Mouse (Mus musculus) heart, embryonic 16.5 days (tissue): ENCODE results near the gene Smim11. TPM values are rescaled to one million over a fixed set of nuclear protein-coding genes. Genes with fewer than 3 reads are reported as not detected.

Source experiments
- ATAC-seq: fragments of 200-750 bp; cut with Nextera tagmentation; replicated peaks from 2 replicates; pipeline ENCODE4 v1.8.0; 2017; ENCODE audit warnings: moderate number of reproducible peaks; ENCODE audit not compliant: insufficient read depth, low FRiP score; ENCODE audit errors: extremely low read depth
- H3K27ac ChIP-seq: fragments of 300-500 bp; sonication (generic); 2 replicates; pipeline ENCODE4 v1.5.1; 2014; ENCODE audit warnings: mild to moderate bottlenecking, low read length, control low read depth, moderate library complexity
- H3K27me3 ChIP-seq: fragments of 300-500 bp; sonication (generic); 2 replicates; pipeline ENCODE4 v1.6.1; 2014; ENCODE audit warnings: low read length, mixed read lengths; ENCODE audit not compliant: control insufficient read depth, insufficient read depth
- H3K36me3 ChIP-seq: fragments of 300-500 bp; sonication (generic); 2 replicates; pipeline ENCODE4 v1.6.1; 2014; ENCODE audit not compliant: control insufficient read depth, insufficient read depth
- H3K4me1 ChIP-seq: fragments of 300-500 bp; sonication (generic); 2 replicates; pipeline ENCODE4 v1.6.1; 2014; ENCODE audit warnings: low read length, mixed read lengths; ENCODE audit not compliant: control insufficient read depth, insufficient read depth
- H3K4me2 ChIP-seq: fragments of 300-500 bp; sonication (generic); 2 replicates; pipeline ENCODE4 v1.6.1; 2014; ENCODE audit warnings: low read depth, mild to moderate bottlenecking, control low read depth, low read length
- H3K4me3 ChIP-seq: fragments of 300-500 bp; sonication (generic); 2 replicates; pipeline ENCODE4 v1.5.1; 2014; ENCODE audit warnings: mild to moderate bottlenecking, control low read depth, low read length
- H3K9ac ChIP-seq: fragments of 300-500 bp; sonication (generic); 2 replicates; pipeline ENCODE4 v1.6.1; 2014; ENCODE audit warnings: low read length, control low read depth
- H3K9me3 ChIP-seq: fragments of 300-500 bp; sonication (generic); replicated peaks from 2 replicates; pipeline ENCODE4 v1.6.1; 2016; ENCODE audit warnings: low read length; ENCODE audit not compliant: control insufficient read depth
- WGBS: fragments of 180-500 bp; shearing (Covaris S2); extraction: QIAGEN DNeasy Blood & Tissue Kit; methylation state at CpG from one replicate; pipeline ENCODE4 v1.1.7; 2014; 5-methylcytosine and 5-hydroxymethylcytosine counted together
- polyA plus RNA-seq: library from polyadenylated mRNA; unstranded; fragments of >200 nt; fragmentation: Nextera tagmentation; extraction: Ambion mirVana; gene quantifications from 2 replicates; pipeline ENCODE4 v1.2.1, GENCODE M21; 2015

The Smim11 gene
- polyA plus RNA-seq: 120 and 124 TPM in 2 replicates

DNA sequence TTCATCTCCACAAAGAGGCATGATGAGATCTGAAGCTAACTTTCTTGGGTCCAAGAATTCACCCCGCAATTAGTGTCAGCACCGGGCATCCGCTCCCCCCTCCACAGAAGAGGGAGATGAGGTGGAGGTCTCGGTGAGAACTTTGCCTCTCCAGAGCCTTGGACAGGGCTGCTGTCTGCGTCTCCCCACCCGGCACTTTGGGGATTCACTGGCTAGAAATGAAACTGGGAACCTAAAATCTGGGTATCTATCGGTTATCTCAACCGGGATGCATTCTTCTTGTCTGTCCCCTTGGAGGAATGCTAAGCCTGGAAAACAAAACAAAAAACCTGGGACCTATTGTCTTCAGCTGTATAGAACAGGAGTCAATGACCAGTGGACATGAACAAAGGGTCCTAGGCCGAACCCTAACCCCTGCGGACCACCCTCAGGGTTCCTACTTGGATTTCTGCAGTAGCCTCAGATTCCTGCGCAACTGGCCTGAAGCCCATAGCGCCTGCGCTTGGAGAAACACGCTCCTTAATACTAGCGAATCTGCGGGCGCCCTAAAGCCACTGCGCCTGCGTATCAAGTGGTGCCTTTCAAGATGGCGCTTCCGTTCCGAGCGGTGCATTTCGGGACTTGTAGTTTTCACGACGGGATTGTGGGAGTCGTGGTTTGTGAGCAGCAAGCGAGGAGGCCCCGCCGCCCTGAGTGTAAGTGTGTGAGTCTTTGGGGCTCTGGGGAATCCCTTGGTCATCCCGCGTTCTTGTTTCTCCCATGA lies at the start of gene Smim11:
Smim11 (plus strand) TSS at position 638 of the 763 bp plus-strand sequence.
- peak; percentile 89 for ATAC-seq
- no peaks in the 10 kb centered on the region for H3K27me3 ChIP-seq
- peak within 1 kb of the TSS; percentile 80 for H3K4me3 ChIP-seq
- H3K27ac ChIP-seq: peak within 1 kb of the TSS; percentile 88
- WGBS: 9% methylated on average over 32 of the region's 32 CpGs
- no peaks in the 10 kb centered on the region for H3K9me3 ChIP-seq
- H3K36me3 ChIP-seq: peaks cover 2% of the 10 kb centered on the region; the same call in 1 of the 2 replicates
- peak within 1 kb of the TSS; percentile 96 for H3K4me2 ChIP-seq
- peak within 1 kb of the TSS; percentile 87 for H3K9ac ChIP-seq
- peaks cover 19% of the 10 kb centered on the region for H3K4me1 ChIP-seq

DNA sequence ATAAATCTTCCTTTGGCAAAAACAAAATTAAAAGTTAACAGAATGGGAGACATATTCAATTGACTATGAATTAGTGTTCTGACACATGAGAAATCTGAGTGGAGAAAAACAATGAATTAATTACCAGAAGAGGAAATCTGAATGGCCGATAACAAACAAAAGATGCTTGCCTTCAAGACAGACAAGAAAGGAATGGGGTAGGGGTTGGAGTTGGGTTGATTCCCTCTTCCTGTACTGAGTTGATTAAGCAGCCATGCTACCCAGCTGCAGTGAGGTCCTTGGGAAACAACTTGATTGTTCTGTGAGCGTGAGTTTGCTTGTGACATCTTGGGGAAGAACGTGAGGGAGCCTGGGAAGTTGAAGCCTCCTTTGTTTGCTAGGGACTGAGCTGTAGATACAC lies 46.8 kb upstream of the Smim11 start:
- no peak overlapping the region for H3K27ac ChIP-seq
- WGBS: 72% methylated on average over 3 of the region's 3 CpGs
- H3K9me3 ChIP-seq: no peaks in the 10 kb centered on the region
- H3K4me1 ChIP-seq: no peaks in the 10 kb centered on the region
- no peaks in the 10 kb centered on the region for H3K27me3 ChIP-seq
- no peak overlapping the region for H3K9ac ChIP-seq
- no peaks in the 10 kb centered on the region for H3K36me3 ChIP-seq
- no peak overlapping the region for H3K4me3 ChIP-seq
- no peak for ATAC-seq
- no peak overlapping the region for H3K4me2 ChIP-seq

- ATAC-seq: no peak
- no peaks in the 10 kb centered on the region for H3K27me3 ChIP-seq
- no peak overlapping the region for H3K9ac ChIP-seq
- no peak overlapping the region for H3K27ac ChIP-seq
- WGBS: 60% methylated on average over 12 of the region's 12 CpGs
- H3K36me3 ChIP-seq: no peaks in the 10 kb centered on the region
- no peaks in the 10 kb centered on the region for H3K4me1 ChIP-seq
- no peak overlapping the region for H3K4me3 ChIP-seq
- no peaks in the 10 kb centered on the region for H3K9me3 ChIP-seq
- no peak overlapping the region for H3K4me2 ChIP-seq
Observed at GRCm38 (mm10) chr16:92267861-92268260, 33.2 kb upstream of the Smim11 start.

- Histone ChIP-seq H3K4me3 (no peak overlapping the region), H3K27me3 (no peaks in the 10 kb centered on the region), H3K4me1 (no peaks in the 10 kb centered on the region), H3K9me3 (no peaks in the 10 kb centered on the region), H3K27ac (no peak overlapping the region), H3K4me2 (no peak overlapping the region), H3K36me3 (no peaks in the 10 kb centered on the region), H3K9ac (no peak overlapping the region)
- ATAC-seq: no peak
- WGBS: 76% methylated on average over 5 of the region's 5 CpGs
Observed at GRCm38 (mm10) chr16:92274516-92274915, 26.6 kb upstream of the Smim11 start.

GRCm38 (mm10) chr16:92275526-92275925 lies 25.6 kb upstream of the Smim11 start:
- Histone ChIP-seq H3K9ac (no peak overlapping the region), H3K4me1 (no peaks in the 10 kb centered on the region), H3K4me2 (no peak overlapping the region), H3K27me3 (no peaks in the 10 kb centered on the region), H3K36me3 (no peaks in the 10 kb centered on the region), H3K9me3 (no peaks in the 10 kb centered on the region), H3K27ac (no peak overlapping the region), H3K4me3 (no peak overlapping the region)
- 78% methylated on average over 4 of the region's 4 CpGs for WGBS
- no peak for ATAC-seq

- no peaks in the 10 kb centered on the region for H3K9me3 ChIP-seq
- 92% methylated on average over 5 of the region's 5 CpGs for WGBS
- no peak overlapping the region for H3K27ac ChIP-seq
- no peak overlapping the region for H3K4me3 ChIP-seq
- no peaks in the 10 kb centered on the region for H3K27me3 ChIP-seq
- H3K9ac ChIP-seq: no peak overlapping the region
- no peak overlapping the region for H3K4me2 ChIP-seq
- ATAC-seq: no peak
- H3K4me1 ChIP-seq: no peaks in the 10 kb centered on the region
- H3K36me3 ChIP-seq: no peaks in the 10 kb centered on the region
Observed at GRCm38 (mm10) chr16:92282671-92283070, 18.4 kb upstream of the Smim11 start.

GRCm38 (mm10) chr16:92285068-92285467 lies 16.0 kb upstream of the Smim11 start:
- Histone ChIP-seq H3K27me3 (no peaks in the 10 kb centered on the region), H3K27ac (no peak overlapping the region), H3K9ac (no peak overlapping the region), H3K9me3 (no peaks in the 10 kb centered on the region), H3K4me1 (no peaks in the 10 kb centered on the region), H3K36me3 (no peaks in the 10 kb centered on the region), H3K4me2 (no peak overlapping the region), H3K4me3 (no peak overlapping the region)
- no peak for ATAC-seq
- 22% methylated on average over 10 of the region's 10 CpGs for WGBS

- Histone ChIP-seq H3K9ac (no peak overlapping the region), H3K27me3 (no peaks in the 10 kb centered on the region), H3K4me3 (no peak overlapping the region), H3K36me3 (no peaks in the 10 kb centered on the region), H3K4me1 (no peaks in the 10 kb centered on the region), H3K9me3 (no peaks in the 10 kb centered on the region), H3K4me2 (no peak overlapping the region), H3K27ac (no peak overlapping the region)
- no peak for ATAC-seq
- 5% methylated on average over 7 of the region's 7 CpGs for WGBS
Observed at GRCm38 (mm10) chr16:92286609-92287008, 14.5 kb upstream of the Smim11 start.

DNA sequence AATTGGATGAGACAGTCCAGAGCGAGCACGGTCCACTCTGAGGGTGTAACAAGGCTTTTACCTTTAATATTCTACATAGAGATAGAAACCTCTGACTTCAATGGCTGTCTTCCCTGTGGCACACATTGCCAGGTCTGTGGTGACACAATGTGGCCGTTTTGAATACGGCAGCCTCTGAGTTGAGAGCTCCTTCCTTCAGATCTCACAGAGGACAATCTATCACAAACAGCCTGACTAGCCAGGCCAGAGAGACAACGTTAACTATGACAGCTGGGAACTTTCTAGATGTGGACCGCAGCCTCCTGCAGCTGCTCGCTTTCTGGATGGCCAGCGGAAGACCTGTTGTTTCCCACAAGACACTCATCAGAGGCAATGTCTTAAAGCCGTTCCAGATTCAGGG lies 12.3 kb upstream of the Smim11 start:
- H3K27me3 ChIP-seq: no peaks in the 10 kb centered on the region; the same call in 1 of the 2 replicates
- no peaks in the 10 kb centered on the region for H3K36me3 ChIP-seq
- H3K4me1 ChIP-seq: no peaks in the 10 kb centered on the region
- no peak overlapping the region for H3K27ac ChIP-seq
- WGBS: 74% methylated on average over 9 of the region's 9 CpGs
- no peak for ATAC-seq
- H3K9ac ChIP-seq: no peak overlapping the region
- H3K4me2 ChIP-seq: no peak overlapping the region
- H3K9me3 ChIP-seq: no peaks in the 10 kb centered on the region
- H3K4me3 ChIP-seq: no peak overlapping the region
